In the genomic region with DNA sequence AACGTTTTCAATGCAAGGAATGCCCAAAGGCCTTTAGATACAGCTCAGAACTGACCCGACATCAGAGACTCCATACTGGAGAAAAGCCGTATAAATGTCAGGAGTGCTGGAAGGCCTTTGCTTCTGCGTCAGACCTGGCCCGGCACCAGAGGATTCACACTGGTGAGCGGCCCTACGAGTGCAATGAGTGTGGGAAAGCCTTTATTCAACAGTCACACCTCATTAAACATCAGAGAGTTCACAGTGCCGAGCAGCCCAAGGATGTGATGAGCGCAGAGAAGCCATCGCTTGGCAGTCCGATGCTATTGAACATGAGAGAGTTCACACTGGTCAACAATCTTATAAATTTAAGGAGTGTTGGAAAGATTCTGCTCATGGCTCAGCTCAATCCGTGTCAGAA, we compare ENCODE assay signal across 19 mouse cellular contexts.
"Had no signal": no experiment of that assay in that cellular context is flagged by ENCODE, and none has a peak within 500 bp of the region (broad histone marks: within the 10 kb centered on the region; RNA-seq: fewer than 3 reads in every experiment).

No protein-coding gene starts in this region.

- H3K4me3 ChIP-seq: lung, embryonic 15.5 days; midbrain, embryonic 10.5 days; midbrain, embryonic 12.5 days; myocyte; neural tube, embryonic 13.5 days; neural tube, embryonic 15.5 days had no signal

- H3K9me3 ChIP-seq: lung, embryonic 15.5 days; midbrain, embryonic 12.5 days; neural tube, embryonic 13.5 days had no signal

- H3K9ac ChIP-seq: lung, embryonic 15.5 days; midbrain, embryonic 12.5 days; neural tube, embryonic 13.5 days; neural tube, embryonic 15.5 days had no signal

- H3K4me2 ChIP-seq: lung, embryonic 15.5 days; midbrain, embryonic 12.5 days; neural tube, embryonic 13.5 days; neural tube, embryonic 15.5 days had no signal

- DNase-seq: lung, adult 18-20 months; lung, postnatal 4 days; midbrain, embryonic 14.5 days; retina, postnatal 1 day; right cerebral cortex, adult 18-20 months; right cerebral cortex, postnatal 25 days; right cerebral cortex, postnatal 4 days; spleen, adult 18-20 months; thymus, adult 18-20 months; thymus, postnatal 14 days; thymus, postnatal 36 days had no signal

- H3K27ac ChIP-seq: lung, embryonic 15.5 days; midbrain, embryonic 10.5 days; midbrain, embryonic 12.5 days; neural tube, embryonic 13.5 days; neural tube, embryonic 15.5 days had no signal

- H3K4me1 ChIP-seq: lung, embryonic 15.5 days; midbrain, embryonic 10.5 days; midbrain, embryonic 12.5 days; neural tube, embryonic 13.5 days; neural tube, embryonic 15.5 days had no signal

- H3K27me3 ChIP-seq: lung, embryonic 15.5 days; midbrain, embryonic 12.5 days; neural tube, embryonic 13.5 days; neural tube, embryonic 15.5 days had no signal

- ATAC-seq: lung, postnatal 0 days; midbrain, embryonic 16.5 days had no signal
